ENCODE assay signal across 11 mouse cellular contexts in the genomic region with DNA sequence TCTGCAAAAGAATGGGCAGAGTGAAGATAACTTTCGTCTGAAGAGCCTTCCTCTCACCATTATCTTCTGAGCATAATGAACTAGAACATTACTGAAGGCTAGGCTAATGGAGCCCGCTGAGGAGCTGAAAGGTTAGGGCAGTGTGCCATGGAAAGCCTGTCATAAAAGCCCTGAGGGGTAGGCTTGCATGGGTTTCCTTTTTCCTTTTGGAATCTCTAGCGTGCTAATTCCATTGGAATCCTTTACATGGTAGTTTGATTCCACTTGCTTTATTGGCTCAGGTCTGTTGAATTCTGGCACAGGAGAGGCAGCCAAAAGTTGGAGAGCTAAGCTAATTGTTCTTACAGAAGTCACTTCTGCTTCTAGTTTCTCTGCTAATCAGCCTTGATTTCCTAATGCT. TPM values are rescaled to one million over a fixed set of nuclear protein-coding genes. Genes with fewer than 3 reads are reported as not detected.
A peak's percentile ranks its signal among the peaks of the same experiment; 100 is the strongest.
DNase-seq lines count a peak whose midpoint lies in the region; ATAC-seq and TF ChIP-seq lines count a peak whose summit lies in the region.
"Had no signal": no experiment of that assay in that cellular context is flagged by ENCODE, and none has a peak within 500 bp of the region (broad histone marks: within the 10 kb centered on the region; RNA-seq: fewer than 3 reads in every experiment).

No protein-coding gene starts in this region.

- no peak for TF ChIP-seq CTCF in layer of hippocampus, adult 2 months (conservative IDR thresholded peaks at IDR 0.05)
- TF ChIP-seq CTCF in embryonic fibroblast, embryonic 13.5 days (IDR thresholded peaks at IDR 0.05; ENCODE audit: borderline replicate concordance, insufficient read depth, low read length), result no peak

- H3K9me3 ChIP-seq in limb, embryonic 15.5 days, result no peaks in the 10 kb centered on the region

- WGBS in limb, embryonic 15.5 days, result 39% methylated on average over 3 of the region's 3 CpGs

- no peak overlapping the region for H3K4me3 ChIP-seq in layer of hippocampus, adult 2 months
- no peak overlapping the region for H3K4me3 ChIP-seq in embryonic fibroblast, embryonic 13.5 days (ENCODE audit: insufficient read depth, low read length)
- H3K4me3 ChIP-seq in limb, embryonic 15.5 days, result no peak overlapping the region

- H3K36me3 ChIP-seq in limb, embryonic 15.5 days, result peaks cover 54% of the 10 kb centered on the region

- H3K27me3 ChIP-seq in limb, embryonic 15.5 days, result no peaks in the 10 kb centered on the region

- no peak for ATAC-seq in limb, embryonic 15.5 days (ENCODE audit: insufficient number of reproducible peaks, low FRiP score, low TSS enrichment, low read depth)

- H3K9ac ChIP-seq in limb, embryonic 15.5 days, result no peak overlapping the region

- DNase-seq in cerebellum, postnatal 10 days, result peak; percentile 35 to 42
- no peak for DNase-seq in cerebellum, adult 8-10 months
- no peak for DNase-seq in layer of hippocampus, adult 2 months (ENCODE audit: low spot score in 2 of 2)
- no peak for DNase-seq in layer of hippocampus, postnatal 36 days
- no peak for DNase-seq in ovary, postnatal 10 days (ENCODE audit: low spot score)
- no peak for DNase-seq in cerebellum, postnatal 14 days
- DNase-seq: adrenal gland, postnatal 25 days; kidney, postnatal 25 days; retina, postnatal 1 day had no signal

- H3K4me2 ChIP-seq in limb, embryonic 15.5 days, result no peak overlapping the region

- H3K27ac ChIP-seq in layer of hippocampus, adult 2 months, result peak overlapping the region; percentile 39; the same call in 1 of the 2 replicates
- peak overlapping the region; percentile 45 for H3K27ac ChIP-seq in embryonic fibroblast, embryonic 13.5 days (ENCODE audit: insufficient read depth, low read length)
- H3K27ac ChIP-seq in limb, embryonic 15.5 days, result peak overlapping the region; percentile 2; the same call in 1 of the 2 replicates

- no peak for TF ChIP-seq POLR2A in embryonic fibroblast, embryonic 13.5 days (IDR thresholded peaks at IDR 0.05; ENCODE audit: low read depth, low read length)

- H3K4me1 ChIP-seq in embryonic fibroblast, embryonic 13.5 days (ENCODE audit: control insufficient read depth, insufficient read depth, low read length), result no peaks in the 10 kb centered on the region
- peaks cover 23% of the 10 kb centered on the region for H3K4me1 ChIP-seq in limb, embryonic 15.5 days

RNA-seq across cellular contexts. Expression of gene Cemip2, which starts 20.6 kb away (rescaled TPM):
- 10 to 100 TPM; 13.3 TPM for total RNA-seq in layer of hippocampus, adult 2 months (2021)
- 10 to 100 TPM; 12.5 to 12.7 TPM for total RNA-seq in layer of hippocampus, postnatal 36 days (2021)
- 24.0 and 25.5 TPM in 2 replicates for polyA plus RNA-seq in embryonic fibroblast, embryonic 13.5 days (2011; ENCODE audit: insufficient read length, low read depth, missing spikeins)
- 25.7 TPM in 2 replicates for polyA plus RNA-seq in limb, embryonic 15.5 days (2015; fragmentation: Nextera tagmentation; extraction: Ambion mirVana)

Comparison
In these comparisons a context has a peak if more than half of its experiments do, and no peak if none do; other contexts are left out.
1. DNase-seq: peak in cerebellum, postnatal 10 days (2 of 2); none in cerebellum, adult 8-10 months (single experiment), layer of hippocampus, adult 2 months (0 of 2), layer of hippocampus, postnatal 36 days (0 of 2), ovary, postnatal 10 days (single experiment) and cerebellum, postnatal 14 days (0 of 2).
2. Peak in every context shown above with its lines, with median percentiles within 50 percentile points of each other: H3K27ac ChIP-seq.